Mouse (Mus musculus): ENCODE results near the gene Gjc2. TPM values are rescaled to one million over a fixed set of nuclear protein-coding genes. Genes with fewer than 3 reads are reported as not detected.
A peak's percentile ranks its signal among the peaks of the same experiment; 100 is the strongest.
"Not testable (repeated sequence)": the region's sequence is repeated elsewhere in the genome, so short reads cannot be mapped to it uniquely, and the experiment has no call there.

Gjc2 gene
- polyA plus RNA-seq (2015; fragmentation: Nextera tagmentation; extraction: Ambion mirVana) = 0.18 and 0.26 TPM in 2 replicates

GRCm38 (mm10) chr11:59182864-59183331 is at the start of gene Gjc2:
Gene Gjc2, minus strand, starts transcription at chr11:59183213.
- no peak for DNase-seq (ENCODE audit: low spot score)

- DNase-seq (ENCODE audit: low spot score) = no peak
These were observed 49.8 kb upstream of the Gjc2 start for GRCm38 (mm10) chr11:59232797-59233196.

- DNase-seq (ENCODE audit: low spot score) = peak; percentile 34
These were observed 47.2 kb upstream of the Gjc2 start for GRCm38 (mm10) chr11:59230144-59230760.

- DNase-seq (ENCODE audit: low spot score) = peak; percentile 98
These were observed 45.3 kb upstream of the Gjc2 start, which contains the start of gene Arf1 for GRCm38 (mm10) chr11:59228122-59228953. Gene Arf1, minus strand, starts transcription at chr11:59228270.

GRCm38 (mm10) chr11:59227604-59228121 is 44.6 kb upstream of the Gjc2 start:
- no peak for DNase-seq (ENCODE audit: low spot score)

- no peak for DNase-seq (ENCODE audit: low spot score)
These were observed 44.0 kb upstream of the Gjc2 start for GRCm38 (mm10) chr11:59226787-59227603.

GRCm38 (mm10) chr11:59226251-59226650 is 43.2 kb upstream of the Gjc2 start:
- DNase-seq (ENCODE audit: low spot score) = no peak

- no peak for DNase-seq (ENCODE audit: low spot score)
These were observed 42.2 kb upstream of the Gjc2 start for GRCm38 (mm10) chr11:59225167-59225566.

- no peak for DNase-seq (ENCODE audit: low spot score)
These were observed 41.5 kb upstream of the Gjc2 start for GRCm38 (mm10) chr11:59224470-59224869.

- DNase-seq (ENCODE audit: low spot score) = no peak
These were observed 41.0 kb upstream of the Gjc2 start for GRCm38 (mm10) chr11:59224025-59224424.

GRCm38 (mm10) chr11:59222306-59222705 is 39.3 kb upstream of the Gjc2 start:
- no peak for DNase-seq (ENCODE audit: low spot score)

- no peak for DNase-seq (ENCODE audit: low spot score)
These were observed 38.6 kb upstream of the Gjc2 start for GRCm38 (mm10) chr11:59221604-59222003.

GRCm38 (mm10) chr11:59219064-59219463 is 36.1 kb upstream of the Gjc2 start:
- DNase-seq (ENCODE audit: low spot score) = peak; percentile 44

- DNase-seq (ENCODE audit: low spot score) = no peak
These were observed 35.5 kb upstream of the Gjc2 start for GRCm38 (mm10) chr11:59218389-59218998.

- DNase-seq (ENCODE audit: low spot score) = no peak
These were observed 33.9 kb upstream of the Gjc2 start for GRCm38 (mm10) chr11:59216955-59217354.

GRCm38 (mm10) chr11:59212892-59213494 is 30.0 kb upstream of the Gjc2 start:
- DNase-seq (ENCODE audit: low spot score) = no peak

- DNase-seq (ENCODE audit: low spot score) = peak; percentile 52
These were observed 29.3 kb upstream of the Gjc2 start for GRCm38 (mm10) chr11:59212320-59212719.

- DNase-seq (ENCODE audit: low spot score) = not testable (repeated sequence)
These were observed 28.5 kb upstream of the Gjc2 start for GRCm38 (mm10) chr11:59211561-59211960.

- no peak for DNase-seq (ENCODE audit: low spot score)
These were observed 27.0 kb upstream of the Gjc2 start for GRCm38 (mm10) chr11:59210020-59210419.

- DNase-seq (ENCODE audit: low spot score) = no peak
These were observed 26.6 kb upstream of the Gjc2 start for GRCm38 (mm10) chr11:59209580-59209979.
